Mouse (Mus musculus) layer of hippocampus, adult 18-20 months (tissue): ENCODE results near the gene Dock8. TPM values are rescaled to one million over a fixed set of nuclear protein-coding genes. Genes with fewer than 3 reads are reported as not detected.

Experiments
- DNase-seq, 2 experiments: peaks; one replicate each; pipeline ENCODE4 v3.0.0; 2022; ENCODE audit warnings: low spot score in 2 of 2
- total RNA-seq, 2 experiments: library from RNA; stranded (reverse); gene quantifications; 2 replicates each; pipeline ENCODE4 v1.2.3; 2021

Gene Dock8
- total RNA-seq, 2 experiments from 2014 or later, result 4.7 to 5.1 TPM

- no peak for DNase-seq
These were observed 61.0 kb downstream of the Dock8 start for GRCm38 (mm10) chr19:25060375-25060774.

- DNase-seq, result no peak
These were observed 63.0 kb downstream of the Dock8 start for GRCm38 (mm10) chr19:25062188-25062856.

GRCm38 (mm10) chr19:25062857-25063240 is 63.5 kb downstream of the Dock8 start:
- DNase-seq, result no peak

- DNase-seq, result peak; percentile 9 to 10
These were observed 66.9 kb downstream of the Dock8 start for GRCm38 (mm10) chr19:25066229-25066628.

- no peak for DNase-seq
These were observed 69.2 kb downstream of the Dock8 start for GRCm38 (mm10) chr19:25068518-25068917.

- DNase-seq, result no peak
These were observed 73.2 kb downstream of the Dock8 start for GRCm38 (mm10) chr19:25072521-25072920.

- DNase-seq, result no peak
These were observed 75.4 kb downstream of the Dock8 start for GRCm38 (mm10) chr19:25074741-25075140.

- DNase-seq, result no peak
These were observed 78.3 kb downstream of the Dock8 start for GRCm38 (mm10) chr19:25077636-25078035.

GRCm38 (mm10) chr19:25078130-25078529 is 78.8 kb downstream of the Dock8 start:
- no peak for DNase-seq

GRCm38 (mm10) chr19:25080166-25080565 is 80.8 kb downstream of the Dock8 start:
- DNase-seq, result no peak

GRCm38 (mm10) chr19:25082839-25083238 is 83.5 kb downstream of the Dock8 start:
- no peak for DNase-seq

GRCm38 (mm10) chr19:25087181-25087580 is 87.8 kb downstream of the Dock8 start:
- DNase-seq, result no peak

GRCm38 (mm10) chr19:25089746-25090145 is 90.4 kb downstream of the Dock8 start:
- no peak for DNase-seq

GRCm38 (mm10) chr19:25095135-25095534 is 95.8 kb downstream of the Dock8 start:
- no peak for DNase-seq

GRCm38 (mm10) chr19:25096316-25096715 is 97.0 kb downstream of the Dock8 start:
- no peak for DNase-seq

- no peak for DNase-seq
These were observed 97.7 kb downstream of the Dock8 start for GRCm38 (mm10) chr19:25096986-25097385.

- DNase-seq, result no peak
These were observed 98.2 kb downstream of the Dock8 start for GRCm38 (mm10) chr19:25097506-25097905.

GRCm38 (mm10) chr19:25097951-25098350 is 98.6 kb downstream of the Dock8 start:
- no peak for DNase-seq

- no peak for DNase-seq
These were observed 99.6 kb downstream of the Dock8 start for GRCm38 (mm10) chr19:25098941-25099340.

GRCm38 (mm10) chr19:25105682-25106081 is 106.3 kb downstream of the Dock8 start:
- no peak for DNase-seq

- no peak for DNase-seq
These were observed 107.0 kb downstream of the Dock8 start for GRCm38 (mm10) chr19:25106315-25106714.

- peak in 1 of 2 experiments; percentile 57 for DNase-seq
These were observed 108.1 kb downstream of the Dock8 start for GRCm38 (mm10) chr19:25107417-25107816.

GRCm38 (mm10) chr19:25111591-25112233 is 112.4 kb downstream of the Dock8 start:
- DNase-seq, result no peak
